In the genomic region with DNA sequence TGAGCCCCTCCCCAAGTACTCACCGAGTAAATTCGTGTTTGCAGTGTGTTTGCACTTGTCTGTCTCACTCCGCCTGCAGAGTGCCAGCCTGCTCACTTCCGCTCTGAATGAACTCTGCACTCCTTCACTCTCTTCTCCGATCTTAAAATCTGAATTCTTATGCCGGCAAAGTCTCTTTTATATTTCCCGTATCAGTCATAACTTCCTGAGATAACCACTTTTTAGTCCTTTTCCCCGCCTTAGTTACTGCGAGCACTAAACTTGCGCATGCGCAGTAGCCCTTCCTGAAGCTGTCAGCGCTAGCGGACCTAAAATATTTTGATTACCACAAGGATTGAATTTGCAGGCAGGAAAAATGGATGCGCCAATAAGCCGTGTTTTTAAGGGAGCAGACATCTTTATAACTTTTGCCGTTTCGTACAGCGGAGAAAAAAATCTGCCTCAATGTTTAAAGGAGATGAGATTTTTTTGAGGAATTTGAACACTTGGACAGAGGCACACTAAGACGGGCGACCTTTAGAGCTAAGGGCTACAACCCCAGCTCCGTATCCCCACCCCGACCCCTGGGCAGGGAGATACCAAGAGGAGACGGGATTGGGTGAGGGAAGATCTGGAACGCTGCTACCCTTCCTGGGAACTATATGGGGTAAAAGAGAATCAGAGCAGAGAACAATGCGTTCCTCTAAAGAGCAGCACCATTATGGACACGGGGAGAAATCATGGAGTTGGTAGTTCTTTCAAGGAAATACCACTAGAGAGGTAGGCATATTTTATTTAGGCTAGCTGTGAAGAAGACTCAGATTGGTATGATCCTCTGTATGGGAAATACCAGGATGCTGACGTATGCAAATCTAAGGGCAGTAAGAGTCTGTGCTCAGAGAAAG, we compare ENCODE assay signal across 8 mouse cellular contexts. TPM values are rescaled to one million over a fixed set of nuclear protein-coding genes. Genes with fewer than 3 reads are reported as not detected.
DNase-seq lines count a peak whose midpoint lies in the region; ATAC-seq and TF ChIP-seq lines count a peak whose summit lies in the region.

A gene (minus strand): TSS at position 545 of the 884 bp plus-strand sequence.

- H3K27ac ChIP-seq in bone marrow, adult 2 months (ENCODE audit: control insufficient read depth, insufficient read depth, low read depth, low read length, poor library complexity): no peak within 1 kb of the TSS
- peak within 1 kb of the TSS; percentile 87 for H3K27ac ChIP-seq in embryonic facial prominence, embryonic 14.5 days (replicated peaks; ENCODE audit: low read depth, low read length)
- H3K27ac ChIP-seq in heart, embryonic 11.5 days (ENCODE audit: low read depth, low read length): 0 out of 2 replicates have a peak within 1 kb of the TSS, but pooled peaks have one; percentile 29
- H3K27ac ChIP-seq in kidney, embryonic 14.5 days (ENCODE audit: low read depth, low read length): peak within 1 kb of the TSS; percentile 47; the same call in 1 of the 2 replicates
- peak within 1 kb of the TSS; percentile 55; the same call in 1 of the 2 replicates for H3K27ac ChIP-seq in limb, embryonic 13.5 days
- H3K27ac ChIP-seq in midbrain, embryonic 14.5 days (replicated peaks; ENCODE audit: low read depth, low read length): peak within 1 kb of the TSS; percentile 88
- peak within 1 kb of the TSS; percentile 33; the same call in 1 of the 2 replicates for H3K27ac ChIP-seq in spleen, adult 2 months (ENCODE audit: insufficient read depth, low read length)

- TF ChIP-seq CTCF in bone marrow, adult 2 months (IDR thresholded peaks at IDR 0.05; ENCODE audit: control insufficient read depth, insufficient read depth, low read length): no peak
- no peak for TF ChIP-seq CTCF in spleen, adult 2 months (IDR thresholded peaks at IDR 0.05; ENCODE audit: extremely low read depth, insufficient read depth, insufficient read length, insufficient replicate concordance)

- H3K9me3 ChIP-seq in embryonic facial prominence, embryonic 14.5 days (ENCODE audit: control insufficient read depth, low read length): peaks cover 12% of the 10 kb centered on the region
- H3K9me3 ChIP-seq in heart, embryonic 11.5 days (replicated peaks; ENCODE audit: control insufficient read depth, low read length): no peaks in the 10 kb centered on the region
- H3K9me3 ChIP-seq in kidney, embryonic 14.5 days (ENCODE audit: control insufficient read depth, low read length): no peaks in the 10 kb centered on the region
- H3K9me3 ChIP-seq in limb, embryonic 13.5 days: no peaks in the 10 kb centered on the region
- H3K9me3 ChIP-seq in midbrain, embryonic 14.5 days (ENCODE audit: control insufficient read depth, low read length): no peaks in the 10 kb centered on the region; the same call in 1 of the 2 replicates

- no peaks in the 10 kb centered on the region for H3K4me1 ChIP-seq in bone marrow, adult 2 months (ENCODE audit: control insufficient read depth, insufficient read depth, low read length)
- H3K4me1 ChIP-seq in embryonic facial prominence, embryonic 14.5 days (ENCODE audit: control insufficient read depth, insufficient read depth, low read length): no peaks in the 10 kb centered on the region
- no peaks in the 10 kb centered on the region for H3K4me1 ChIP-seq in heart, embryonic 11.5 days (ENCODE audit: control insufficient read depth, insufficient read depth, low read length)
- H3K4me1 ChIP-seq in kidney, embryonic 14.5 days (ENCODE audit: control insufficient read depth, insufficient read depth, low read length): no peaks in the 10 kb centered on the region
- H3K4me1 ChIP-seq in limb, embryonic 13.5 days: no peaks in the 10 kb centered on the region
- no peaks in the 10 kb centered on the region for H3K4me1 ChIP-seq in midbrain, embryonic 14.5 days (ENCODE audit: control insufficient read depth, insufficient read depth, low read length)
- H3K4me1 ChIP-seq in spleen, adult 2 months (ENCODE audit: control insufficient read depth, insufficient read depth, insufficient read length): no peaks in the 10 kb centered on the region; the same call in 1 of the 2 replicates

- H3K4me2 ChIP-seq in embryonic facial prominence, embryonic 14.5 days (ENCODE audit: low read depth, low read length): peak within 1 kb of the TSS; percentile 48
- peak within 1 kb of the TSS; percentile 62 for H3K4me2 ChIP-seq in heart, embryonic 11.5 days
- H3K4me2 ChIP-seq in kidney, embryonic 14.5 days (replicated peaks; ENCODE audit: low read depth, low read length): peak within 1 kb of the TSS; percentile 46
- peak within 1 kb of the TSS; percentile 60 for H3K4me2 ChIP-seq in limb, embryonic 13.5 days (replicated peaks)
- H3K4me2 ChIP-seq in midbrain, embryonic 14.5 days (ENCODE audit: low read length): peak within 1 kb of the TSS; percentile 48

- ATAC-seq in embryonic facial prominence, embryonic 14.5 days (ENCODE audit: low read depth): peak; percentile 90
- ATAC-seq in heart, embryonic 11.5 days (replicated peaks; ENCODE audit: insufficient number of reproducible peaks, low FRiP score, low TSS enrichment): peak; percentile 61; the same call in 1 of the 2 replicates
- ATAC-seq in kidney, embryonic 14.5 days (ENCODE audit: low FRiP score, low TSS enrichment): peak; percentile 89
- ATAC-seq in limb, embryonic 13.5 days (ENCODE audit: low FRiP score, low read depth): peak; percentile 92
- ATAC-seq in midbrain, embryonic 14.5 days (ENCODE audit: low FRiP score, low TSS enrichment): peak; percentile 94

- no peaks in the 10 kb centered on the region for H3K27me3 ChIP-seq in embryonic facial prominence, embryonic 14.5 days (replicated peaks; ENCODE audit: control insufficient read depth, insufficient read depth, low read length)
- no peaks in the 10 kb centered on the region for H3K27me3 ChIP-seq in heart, embryonic 11.5 days (ENCODE audit: control insufficient read depth, insufficient read depth, low read length)
- H3K27me3 ChIP-seq in kidney, embryonic 14.5 days (ENCODE audit: control insufficient read depth, insufficient read depth, low read length): no peaks in the 10 kb centered on the region
- no peaks in the 10 kb centered on the region for H3K27me3 ChIP-seq in limb, embryonic 13.5 days
- H3K27me3 ChIP-seq in midbrain, embryonic 14.5 days (ENCODE audit: control insufficient read depth, insufficient read depth, low read length): no peaks in the 10 kb centered on the region
- no peaks in the 10 kb centered on the region for H3K27me3 ChIP-seq in spleen, adult 2 months (ENCODE audit: control insufficient read depth, insufficient read depth, low read length)

- H3K9ac ChIP-seq in embryonic facial prominence, embryonic 14.5 days (ENCODE audit: low read depth, low read length): peak within 1 kb of the TSS; percentile 61
- peak within 1 kb of the TSS; percentile 65 for H3K9ac ChIP-seq in heart, embryonic 11.5 days (ENCODE audit: low read depth, low read length)
- peak within 1 kb of the TSS; percentile 42 for H3K9ac ChIP-seq in kidney, embryonic 14.5 days (ENCODE audit: low read depth, low read length)
- peak within 1 kb of the TSS; percentile 59 for H3K9ac ChIP-seq in limb, embryonic 13.5 days
- peak within 1 kb of the TSS; percentile 46 for H3K9ac ChIP-seq in midbrain, embryonic 14.5 days (replicated peaks; ENCODE audit: low read length)

- no peak for TF ChIP-seq POLR2A in bone marrow, adult 2 months (IDR thresholded peaks at IDR 0.05; ENCODE audit: borderline replicate concordance, control insufficient read depth, low read depth, low read length)
- no peak for TF ChIP-seq POLR2A in spleen, adult 2 months (IDR thresholded peaks at IDR 0.05; ENCODE audit: low read depth, low read length)

- WGBS in bone marrow, adult 2 months: 14% methylated on average over 27 of the region's 27 CpGs
- WGBS in embryonic facial prominence, embryonic 14.5 days: 27% methylated on average over 27 of the region's 27 CpGs
- 21% methylated on average over 27 of the region's 27 CpGs for WGBS in heart, embryonic 11.5 days (ENCODE audit: insufficient replicate concordance)
- WGBS in kidney, embryonic 14.5 days: 25% methylated on average over 27 of the region's 27 CpGs
- WGBS in limb, embryonic 13.5 days: 19% methylated on average over 27 of the region's 27 CpGs
- 23% methylated on average over 27 of the region's 27 CpGs for WGBS in midbrain, embryonic 14.5 days
- WGBS in spleen, adult 2 months: 27% methylated on average over 27 of the region's 27 CpGs

- peak; percentile 82 for DNase-seq in A20 (ENCODE audit: low read depth, low spot score)
- peak; percentile 89 for DNase-seq in embryonic facial prominence, embryonic 14.5 days (ENCODE audit: low spot score)
- peak; percentile 88 for DNase-seq in midbrain, embryonic 14.5 days
- DNase-seq in spleen, adult 2 months (ENCODE audit: low read depth in 1 of 2, low spot score in 2 of 2): peak; percentile 28 to 51

- peak within 1 kb of the TSS; percentile 69 for H3K4me3 ChIP-seq in bone marrow, adult 2 months (replicated peaks; ENCODE audit: control insufficient read depth, low read depth, low read length)
- H3K4me3 ChIP-seq in embryonic facial prominence, embryonic 14.5 days (ENCODE audit: low read depth, low read length): peak within 1 kb of the TSS; percentile 47
- H3K4me3 ChIP-seq in heart, embryonic 11.5 days (ENCODE audit: low read depth, low read length): peak within 1 kb of the TSS; percentile 47
- H3K4me3 ChIP-seq in kidney, embryonic 14.5 days (ENCODE audit: low read length): peak within 1 kb of the TSS; percentile 44
- peak within 1 kb of the TSS; percentile 46 for H3K4me3 ChIP-seq in limb, embryonic 13.5 days
- peak within 1 kb of the TSS; percentile 38 for H3K4me3 ChIP-seq in midbrain, embryonic 14.5 days (replicated peaks; ENCODE audit: low read depth, low read length)
- peak within 1 kb of the TSS; percentile 61 for H3K4me3 ChIP-seq in spleen, adult 2 months (ENCODE audit: extremely low read depth, insufficient read depth, insufficient read length)

- no peaks in the 10 kb centered on the region for H3K36me3 ChIP-seq in embryonic facial prominence, embryonic 14.5 days (ENCODE audit: control insufficient read depth, insufficient read depth, low read length)
- H3K36me3 ChIP-seq in heart, embryonic 11.5 days (ENCODE audit: control insufficient read depth, insufficient read depth, low read length): no peaks in the 10 kb centered on the region
- no peaks in the 10 kb centered on the region for H3K36me3 ChIP-seq in kidney, embryonic 14.5 days (ENCODE audit: control insufficient read depth, insufficient read depth, low read length)
- H3K36me3 ChIP-seq in limb, embryonic 13.5 days: no peaks in the 10 kb centered on the region
- H3K36me3 ChIP-seq in midbrain, embryonic 14.5 days (ENCODE audit: control insufficient read depth, insufficient read depth, low read length): no peaks in the 10 kb centered on the region
- H3K36me3 ChIP-seq in spleen, adult 2 months (ENCODE audit: control insufficient read depth, insufficient read depth, low read length): no peaks in the 10 kb centered on the region

RNA-seq across cellular contexts. Expression of the gene that starts here (rescaled TPM):
- polyA plus RNA-seq in bone marrow, adult 2 months (2011; ENCODE audit: insufficient read depth, insufficient read length, low replicate concordance, missing spikeins): 0.55 TPM in 1 of 2 replicates, not detected in the other
- 2.2 and 2.5 TPM in 2 replicates for polyA plus RNA-seq in embryonic facial prominence, embryonic 14.5 days (2014; fragmentation: Nextera tagmentation; extraction: Ambion mirVana)
- 1.1 and 1.4 TPM in 2 replicates for polyA plus RNA-seq in heart, embryonic 11.5 days (2014; fragmentation: Nextera tagmentation; extraction: Ambion mirVana)
- polyA plus RNA-seq in kidney, embryonic 14.5 days (2014; fragmentation: Nextera tagmentation; extraction: Ambion mirVana): 0.79 and 1.5 TPM in 2 replicates
- polyA plus RNA-seq in limb, embryonic 13.5 days (2015; fragmentation: Nextera tagmentation; extraction: Ambion mirVana): 2.3 and 2.4 TPM in 2 replicates
- 4.6 and 6.0 TPM in 2 replicates for polyA plus RNA-seq in midbrain, embryonic 14.5 days (2014; fragmentation: Nextera tagmentation; extraction: Ambion mirVana)
- 0.04 and 0.12 TPM in 2 replicates for polyA plus RNA-seq in spleen, adult 2 months (2012; rRNA removed)

Comparison
In these comparisons a context has a peak if more than half of its experiments do, and no peak if none do; other contexts are left out.
1. Peak in DNase-seq, H3K4me3 ChIP-seq and H3K27ac ChIP-seq in spleen, adult 2 months; RNA of the gene not detected or under 1 TPM.